Mouse (Mus musculus) hindbrain, embryonic 15.5 days (tissue): Measurements from ENCODE around the gene Ifnar1. TPM values are rescaled to one million over a fixed set of nuclear protein-coding genes. Genes with fewer than 3 reads are reported as not detected.

Experiments used
- ATAC-seq: fragments of 200-750 bp; cut with Nextera tagmentation; 2 replicates; pipeline ENCODE4 v1.8.0; 2017; ENCODE audit warnings: low read depth, moderate number of reproducible peaks, moderate TSS enrichment; ENCODE audit not compliant: low FRiP score
- H3K27ac ChIP-seq: fragments of 300-500 bp; sonication (generic); replicated peaks from 2 replicates; pipeline ENCODE4 v1.5.1; 2015; ENCODE audit warnings: mild to moderate bottlenecking, inconsistent platforms
- H3K27me3 ChIP-seq: fragments of 300-500 bp; sonication (generic); 2 replicates; pipeline ENCODE4 v1.6.1; 2015; ENCODE audit warnings: control low read depth, inconsistent platforms
- H3K36me3 ChIP-seq: fragments of 300-500 bp; sonication (generic); 2 replicates; pipeline ENCODE4 v1.6.1; 2015; ENCODE audit warnings: control low read depth, inconsistent platforms
- H3K4me1 ChIP-seq: fragments of 300-500 bp; sonication (generic); replicated peaks from 2 replicates; pipeline ENCODE4 v1.6.1; 2015; ENCODE audit warnings: control low read depth, inconsistent platforms
- H3K4me2 ChIP-seq: fragments of 300-500 bp; sonication (generic); 2 replicates; pipeline ENCODE4 v1.6.1; 2015; ENCODE audit warnings: moderate library complexity, mild to moderate bottlenecking, inconsistent platforms
- H3K4me3 ChIP-seq: fragments of 300-500 bp; sonication (generic); 2 replicates; pipeline ENCODE4 v1.5.1; 2015; ENCODE audit warnings: mild to moderate bottlenecking, inconsistent platforms
- H3K9ac ChIP-seq: fragments of 300-500 bp; sonication (generic); 2 replicates; pipeline ENCODE4 v1.6.1; 2015; ENCODE audit warnings: inconsistent platforms
- H3K9me3 ChIP-seq: fragments of 300-500 bp; sonication (generic); 2 replicates; pipeline ENCODE4 v1.6.1; 2016; ENCODE audit warnings: control low read depth, inconsistent platforms
- WGBS: fragments of 180-500 bp; shearing (Covaris S2); methylation state at CpG from one replicate; pipeline ENCODE4 v1.1.7; 2015; 5-methylcytosine and 5-hydroxymethylcytosine counted together
- polyA plus RNA-seq: library from polyadenylated mRNA; unstranded; fragments of >200 nt; fragmentation: Nextera tagmentation; extraction: Ambion mirVana; gene quantifications from 2 replicates; pipeline ENCODE4 v1.2.1, GENCODE M21; 2015

Gene Ifnar1
- polyA plus RNA-seq, 1 experiment from 2014 or later = 48.3 TPM

DNA sequence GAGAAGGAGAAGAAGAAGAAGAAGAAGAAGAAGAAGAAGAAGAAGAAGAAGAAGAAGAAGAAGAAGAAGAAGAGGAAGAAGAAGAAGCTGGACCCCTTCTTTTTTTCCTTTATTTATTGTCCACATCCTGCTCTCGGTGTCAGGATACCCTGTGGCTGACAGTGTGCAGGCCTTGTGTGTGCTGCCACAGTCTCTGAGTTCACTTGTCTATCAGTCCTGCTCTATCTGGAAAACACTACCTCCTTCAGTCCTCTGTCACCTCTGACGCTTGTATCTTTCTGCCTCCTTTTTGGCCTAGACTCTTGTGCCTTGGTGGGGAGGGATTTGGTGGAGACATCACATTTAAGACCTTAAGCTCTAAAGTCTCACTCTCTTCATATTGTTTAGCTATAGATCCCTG lies 21.6 kb upstream of the Ifnar1 start:
- H3K4me1 ChIP-seq = peaks cover 23% of the 10 kb centered on the region
- WGBS = 84% methylated on average over 2 of the region's 2 CpGs
- no peak overlapping the region for H3K9ac ChIP-seq
- no peaks in the 10 kb centered on the region for H3K36me3 ChIP-seq
- no peak for ATAC-seq
- no peak overlapping the region for H3K4me2 ChIP-seq
- no peak overlapping the region for H3K27ac ChIP-seq
- no peaks in the 10 kb centered on the region for H3K27me3 ChIP-seq
- H3K4me3 ChIP-seq = no peak overlapping the region
- no peaks in the 10 kb centered on the region for H3K9me3 ChIP-seq

- H3K9ac ChIP-seq = peak overlapping the region; percentile 66
- H3K27me3 ChIP-seq = no peaks in the 10 kb centered on the region
- peaks cover 23% of the 10 kb centered on the region for H3K4me1 ChIP-seq
- H3K4me3 ChIP-seq = peak overlapping the region; percentile 53
- 88% methylated on average over 4 of the region's 4 CpGs for WGBS
- no peaks in the 10 kb centered on the region for H3K36me3 ChIP-seq
- no peak for ATAC-seq
- no peaks in the 10 kb centered on the region for H3K9me3 ChIP-seq
- peak overlapping the region; percentile 85 for H3K27ac ChIP-seq
- H3K4me2 ChIP-seq = peak overlapping the region; percentile 75
These were observed 21.1 kb upstream of the Ifnar1 start for GRCm38 (mm10) chr16:91463836-91464400.

DNA sequence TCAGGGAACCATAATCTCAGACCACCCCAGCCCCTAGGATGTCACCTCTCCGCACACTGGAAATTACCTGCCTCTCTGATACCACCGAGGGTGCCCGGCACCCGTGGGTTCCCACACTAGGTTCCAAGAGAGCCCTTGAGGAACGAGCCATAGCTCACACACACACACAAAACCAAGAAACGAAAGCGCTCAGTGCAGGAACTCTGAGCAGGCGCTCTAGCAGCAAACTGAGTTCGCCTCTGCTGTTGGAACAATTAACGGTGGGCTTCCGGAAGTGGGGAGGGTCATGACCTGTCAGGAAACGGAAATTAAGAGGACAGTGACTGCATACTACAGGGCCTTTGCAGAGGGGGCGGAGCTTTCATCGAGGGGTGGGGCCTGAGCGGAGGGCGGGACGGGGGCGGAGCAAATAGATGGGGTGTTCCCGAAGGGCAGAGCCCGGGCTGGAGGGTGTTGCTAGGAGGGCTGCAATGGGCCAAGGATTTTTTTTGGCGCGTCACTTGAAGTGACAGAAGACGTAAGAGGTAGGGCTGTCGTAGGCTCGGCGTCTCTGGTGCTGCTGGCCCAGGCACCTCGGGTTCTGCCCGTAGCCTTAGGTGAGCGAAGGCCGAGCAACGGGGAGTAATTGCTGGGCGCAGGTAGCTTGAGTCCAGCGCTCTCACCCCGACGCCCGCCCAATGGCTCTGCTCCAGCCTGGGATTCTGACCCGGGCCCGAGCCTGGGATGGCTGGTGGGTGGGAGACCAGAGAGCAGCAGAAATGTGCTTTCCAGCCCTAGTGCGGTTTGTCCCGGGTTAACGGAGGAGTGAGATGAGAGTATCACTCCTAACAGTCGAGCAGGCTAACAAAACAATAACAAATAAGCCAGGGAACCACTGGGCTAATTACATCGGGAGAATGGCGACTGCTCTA lies 20.2 kb upstream of the Ifnar1 start:
- WGBS = 1% methylated on average over 44 of the region's 44 CpGs

GRCm38 (mm10) chr16:91465505-91466240 lies 19.4 kb upstream of the Ifnar1 start:
- Histone ChIP-seq H3K4me2 (peak overlapping the region; percentile 75), H3K9ac (peak overlapping the region; percentile 51), H3K27me3 (no peaks in the 10 kb centered on the region), H3K9me3 (no peaks in the 10 kb centered on the region), H3K36me3 (no peaks in the 10 kb centered on the region), H3K4me3 (peak overlapping the region; percentile 53), H3K27ac (peak overlapping the region; percentile 85; the same call in 1 of the 2 replicates), H3K4me1 (peaks cover 23% of the 10 kb centered on the region)
- WGBS = 47% methylated on average over 13 of the region's 13 CpGs
- no peak for ATAC-seq

More for the DNA sequence above, 20.2 kb upstream of the Ifnar1 start:
- Histone ChIP-seq H3K4me2 (peak overlapping the region; percentile 75), H3K4me3 (peak overlapping the region; percentile 53), H3K4me1 (peaks cover 23% of the 10 kb centered on the region), H3K27me3 (no peaks in the 10 kb centered on the region), H3K36me3 (no peaks in the 10 kb centered on the region), H3K9ac (peak overlapping the region; percentile 66), H3K9me3 (no peaks in the 10 kb centered on the region), H3K27ac (peak overlapping the region; percentile 85)
- ATAC-seq = peak; percentile 98

DNA sequence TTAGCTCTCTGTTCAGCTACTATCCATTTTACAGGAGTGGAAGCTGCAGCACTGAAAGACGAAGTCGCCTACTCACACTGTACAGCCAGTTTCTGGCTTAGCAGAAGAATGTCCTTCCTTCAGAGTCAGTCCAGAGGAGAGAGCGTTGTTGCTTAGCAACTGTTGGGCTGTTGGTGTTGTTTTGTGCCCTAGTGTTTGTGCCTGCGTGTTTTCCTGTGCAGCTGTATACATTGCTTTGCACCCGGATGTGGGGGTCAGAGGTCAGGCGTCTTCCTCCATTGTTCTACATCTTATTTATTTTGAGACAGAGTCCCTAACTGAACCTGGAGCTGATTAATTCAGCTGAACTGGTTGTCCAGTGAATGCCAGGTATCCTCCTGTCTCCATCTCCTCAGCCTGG lies 18.5 kb upstream of the Ifnar1 start:
- Histone ChIP-seq H3K9me3 (no peaks in the 10 kb centered on the region), H3K27me3 (no peaks in the 10 kb centered on the region), H3K36me3 (no peaks in the 10 kb centered on the region), H3K27ac (0 out of 2 replicates have a peak overlapping the region, but pooled peaks have one; percentile 7), H3K4me3 (no peak overlapping the region), H3K4me2 (peak overlapping the region; percentile 75), H3K9ac (no peak overlapping the region), H3K4me1 (peaks cover 23% of the 10 kb centered on the region)
- no peak for ATAC-seq
- 35% methylated on average over 6 of the region's 6 CpGs for WGBS

GRCm38 (mm10) chr16:91470470-91470869 lies 14.6 kb upstream of the Ifnar1 start:
- H3K9ac ChIP-seq = no peak overlapping the region
- no peak for ATAC-seq
- no peak overlapping the region for H3K27ac ChIP-seq
- H3K36me3 ChIP-seq = no peaks in the 10 kb centered on the region
- peaks cover 15% of the 10 kb centered on the region for H3K4me1 ChIP-seq
- H3K4me2 ChIP-seq = no peak overlapping the region
- H3K27me3 ChIP-seq = no peaks in the 10 kb centered on the region
- H3K9me3 ChIP-seq = no peaks in the 10 kb centered on the region
- no peak overlapping the region for H3K4me3 ChIP-seq
- WGBS = 91% methylated on average over 3 of the region's 3 CpGs

GRCm38 (mm10) chr16:91471481-91471880 lies 13.6 kb upstream of the Ifnar1 start:
- H3K27ac ChIP-seq = no peak overlapping the region
- H3K9ac ChIP-seq = no peak overlapping the region
- ATAC-seq = no peak
- H3K27me3 ChIP-seq = no peaks in the 10 kb centered on the region
- H3K9me3 ChIP-seq = no peaks in the 10 kb centered on the region
- no peaks in the 10 kb centered on the region for H3K36me3 ChIP-seq
- H3K4me2 ChIP-seq = no peak overlapping the region
- 86% methylated on average over 6 of the region's 6 CpGs for WGBS
- H3K4me3 ChIP-seq = no peak overlapping the region
- H3K4me1 ChIP-seq = peaks cover 5% of the 10 kb centered on the region

DNA sequence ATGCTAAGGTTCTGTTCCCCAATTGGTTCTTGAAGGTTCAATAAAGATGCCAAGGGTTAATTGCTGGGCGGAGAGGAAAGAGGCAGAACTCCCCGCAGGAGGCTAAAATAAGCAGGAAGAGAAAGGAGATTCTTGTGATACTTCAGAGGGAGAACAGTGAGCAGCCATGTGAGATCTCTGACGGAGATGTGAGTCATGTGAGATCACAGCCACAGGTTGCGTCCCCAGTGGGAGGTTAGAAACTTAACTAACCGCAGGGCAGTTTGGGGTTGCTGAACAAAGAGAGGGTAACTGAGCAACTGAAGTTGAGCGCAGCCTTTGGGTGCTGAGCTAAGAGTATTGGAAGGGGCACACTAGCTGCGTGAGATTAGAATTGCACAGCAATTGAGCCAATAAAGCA lies 9.3 kb upstream of the Ifnar1 start:
- no peaks in the 10 kb centered on the region for H3K36me3 ChIP-seq
- 61% methylated on average over 7 of the region's 7 CpGs for WGBS
- no peak for ATAC-seq
- H3K4me1 ChIP-seq = no peaks in the 10 kb centered on the region
- H3K4me2 ChIP-seq = no peak overlapping the region
- H3K27ac ChIP-seq = no peak overlapping the region
- no peak overlapping the region for H3K4me3 ChIP-seq
- H3K9ac ChIP-seq = no peak overlapping the region
- H3K9me3 ChIP-seq = no peaks in the 10 kb centered on the region
- no peaks in the 10 kb centered on the region for H3K27me3 ChIP-seq

DNA sequence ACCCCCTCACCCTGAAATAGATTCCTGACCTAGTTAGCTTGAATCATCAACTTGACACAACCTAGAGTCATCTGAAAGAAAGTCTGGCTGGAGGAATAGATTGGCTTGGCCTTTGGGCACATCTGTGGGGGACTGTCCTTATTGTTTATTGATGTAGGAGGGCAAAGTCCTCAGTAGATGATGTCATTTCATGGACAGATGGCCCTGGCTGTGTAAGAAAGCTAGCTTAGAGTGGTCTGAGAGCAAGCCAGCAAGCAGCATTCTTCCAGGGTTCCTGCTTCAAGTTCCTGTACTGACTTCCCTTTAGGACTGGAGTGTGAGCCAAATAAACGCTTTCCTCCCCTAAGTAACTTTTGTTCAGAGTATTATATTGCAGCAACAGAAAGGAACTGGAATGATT lies 7.0 kb upstream of the Ifnar1 start:
- 75% methylated on average over 1 of the region's 1 CpGs for WGBS

GRCm38 (mm10) chr16:91480517-91480916 lies 4.5 kb upstream of the Ifnar1 start:
- H3K4me3 ChIP-seq = no peak overlapping the region
- H3K36me3 ChIP-seq = no peaks in the 10 kb centered on the region
- peaks cover 8% of the 10 kb centered on the region for H3K4me1 ChIP-seq
- no peak overlapping the region for H3K27ac ChIP-seq
- no peaks in the 10 kb centered on the region for H3K27me3 ChIP-seq
- no peak overlapping the region for H3K9ac ChIP-seq
- no peak for ATAC-seq
- no peak overlapping the region for H3K4me2 ChIP-seq
- H3K9me3 ChIP-seq = no peaks in the 10 kb centered on the region

More for the DNA sequence above, 7.0 kb upstream of the Ifnar1 start:
- Histone ChIP-seq H3K4me1 (no peaks in the 10 kb centered on the region), H3K9ac (no peak overlapping the region), H3K27me3 (no peaks in the 10 kb centered on the region), H3K36me3 (no peaks in the 10 kb centered on the region), H3K4me3 (no peak overlapping the region), H3K9me3 (no peaks in the 10 kb centered on the region), H3K4me2 (no peak overlapping the region), H3K27ac (no peak overlapping the region)
- no peak for ATAC-seq

GRCm38 (mm10) chr16:91484387-91484786 lies 651 bp upstream of the Ifnar1 start:
- WGBS = 54% methylated on average over 17 of the region's 17 CpGs
- peak; percentile 24; the same call in 1 of the 2 replicates for ATAC-seq
- peak overlapping the region; percentile 98 for H3K4me3 ChIP-seq

GRCm38 (mm10) chr16:91485841-91486240 lies 803 bp downstream of the Ifnar1 start:
- Histone ChIP-seq H3K27me3 (no peaks in the 10 kb centered on the region), H3K4me3 (peak overlapping the region; percentile 98), H3K9me3 (no peaks in the 10 kb centered on the region), H3K36me3 (peaks cover 14% of the 10 kb centered on the region), H3K4me2 (peak overlapping the region; percentile 63), H3K4me1 (peaks cover 36% of the 10 kb centered on the region), H3K27ac (peak overlapping the region; percentile 96), H3K9ac (peak overlapping the region; percentile 99)
- WGBS = 31% methylated on average over 5 of the region's 5 CpGs
- ATAC-seq = no peak

More at GRCm38 (mm10) chr16:91484387-91484786, 651 bp upstream of the Ifnar1 start:
- peak overlapping the region; percentile 96 for H3K27ac ChIP-seq
- H3K27me3 ChIP-seq = no peaks in the 10 kb centered on the region
- H3K4me1 ChIP-seq = peaks cover 36% of the 10 kb centered on the region
- H3K4me2 ChIP-seq = peak overlapping the region; percentile 63
- H3K9me3 ChIP-seq = no peaks in the 10 kb centered on the region
- peak overlapping the region; percentile 99 for H3K9ac ChIP-seq
- H3K36me3 ChIP-seq = no peaks in the 10 kb centered on the region
